Mouse (Mus musculus) layer of hippocampus, postnatal 36 days (tissue): ENCODE measurements at regions not wholly inside any gene's neighbourhood (a gene's known extent, or its start where the extent isn't known, plus 50 kb on each side); places are given as distances from the start of the nearest gene placed in this dataset.
"Not testable (repeated sequence)": the region's sequence is repeated elsewhere in the genome, so short reads cannot be mapped to it uniquely, and the experiment has no call there.

Experiments used
- DNase-seq, 2 experiments: peaks; one replicate each; pipeline ENCODE4 v3.0.0; 2022

DNA sequence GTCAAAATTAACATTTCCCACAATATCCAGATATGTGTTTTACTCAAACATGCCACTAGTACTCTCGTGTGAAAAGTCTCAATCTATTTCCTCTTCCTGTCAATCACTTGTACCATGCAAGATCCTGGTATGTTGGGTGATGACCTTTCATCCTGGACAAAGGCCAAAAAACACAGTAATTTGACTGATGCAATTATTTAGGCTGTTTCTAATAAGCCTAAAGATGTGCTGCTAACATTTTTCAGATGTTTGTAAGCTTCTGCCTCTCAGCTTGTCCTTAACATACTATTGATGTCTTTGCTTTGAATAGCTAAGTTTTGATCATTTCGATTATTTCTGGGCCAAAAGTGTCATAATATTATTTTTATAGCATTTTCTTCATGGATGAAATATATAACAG, 418.4 kb upstream of the Arrdc4 start:
- no peak for DNase-seq

DNA sequence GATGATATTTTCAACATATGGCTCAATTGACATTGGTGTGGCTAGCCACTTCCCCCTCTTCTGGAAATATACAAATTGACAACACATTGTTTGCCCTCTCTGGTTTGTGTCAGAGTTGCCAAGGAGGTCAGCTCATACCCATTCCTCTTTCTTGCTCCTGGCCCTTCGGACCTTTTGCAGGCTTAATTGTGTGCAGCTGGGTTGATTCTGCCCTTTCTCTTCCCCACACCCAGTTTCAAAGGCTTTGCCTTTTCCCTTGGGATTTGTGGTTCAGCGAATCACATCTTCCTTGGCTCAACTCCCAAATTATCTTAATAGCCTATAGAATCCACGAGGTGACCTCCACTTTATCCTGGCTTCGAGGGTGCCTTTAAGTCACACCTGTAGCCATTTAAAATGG, 412.9 kb upstream of the Arrdc4 start:
- no peak for DNase-seq

DNA sequence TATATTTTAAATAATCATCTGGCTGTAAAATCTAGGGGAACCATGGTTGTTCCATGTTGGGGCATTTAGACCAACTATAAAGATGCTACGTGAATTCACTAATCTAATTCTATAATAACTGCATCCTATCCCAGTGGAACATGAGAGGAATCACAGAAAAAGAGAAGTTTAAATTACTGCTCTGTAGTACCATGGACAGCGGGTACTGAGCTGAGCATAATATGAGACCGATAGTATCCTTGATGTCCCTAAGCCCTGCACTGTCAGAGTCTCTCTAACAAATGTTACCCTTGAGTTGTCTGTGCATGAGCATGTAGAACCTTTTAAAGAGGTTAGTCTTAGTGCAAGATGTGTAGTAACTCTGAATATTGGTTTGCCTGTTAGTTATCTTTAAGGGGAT, 393.3 kb upstream of the Arrdc4 start:
- no peak for DNase-seq

- DNase-seq: peak; percentile 35 to 45
These were observed 384.4 kb upstream of the Arrdc4 start for GRCm38 (mm10) chr7:69133441-69133840.

- not testable (repeated sequence) for DNase-seq
These were observed 352.7 kb upstream of the Arrdc4 start for GRCm38 (mm10) chr7:69101770-69102169.

DNA sequence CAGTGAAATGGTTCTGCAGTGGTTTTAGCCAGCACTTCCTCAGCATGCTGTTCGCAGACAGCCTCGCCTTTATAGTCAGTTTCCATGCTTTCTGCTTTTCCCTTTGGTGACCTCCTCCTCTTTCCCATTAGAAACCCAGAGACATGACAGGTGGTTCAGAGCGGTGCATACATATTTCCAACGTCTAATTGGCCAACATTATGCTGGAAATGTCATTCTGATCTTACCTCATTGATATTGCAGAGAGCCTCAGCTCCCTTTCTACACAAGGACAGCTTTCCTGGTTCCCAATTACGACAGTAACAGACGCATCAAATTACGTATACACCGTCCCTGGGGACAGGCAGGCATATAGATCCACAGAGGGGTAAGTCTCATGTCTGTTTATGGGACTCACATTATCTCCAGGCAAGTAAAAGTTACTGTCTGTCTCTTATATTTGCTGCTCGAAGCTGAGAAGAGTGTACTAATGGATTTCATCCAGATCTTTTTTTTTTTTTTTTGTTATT, 348.6 kb upstream of the Arrdc4 start:
- DNase-seq: no peak

- no peak for DNase-seq
These were observed 325.7 kb upstream of the Arrdc4 start for GRCm38 (mm10) chr7:69074780-69075179.

GRCm38 (mm10) chr7:69062994-69063393, 314.0 kb upstream of the Arrdc4 start:
- no peak for DNase-seq

DNA sequence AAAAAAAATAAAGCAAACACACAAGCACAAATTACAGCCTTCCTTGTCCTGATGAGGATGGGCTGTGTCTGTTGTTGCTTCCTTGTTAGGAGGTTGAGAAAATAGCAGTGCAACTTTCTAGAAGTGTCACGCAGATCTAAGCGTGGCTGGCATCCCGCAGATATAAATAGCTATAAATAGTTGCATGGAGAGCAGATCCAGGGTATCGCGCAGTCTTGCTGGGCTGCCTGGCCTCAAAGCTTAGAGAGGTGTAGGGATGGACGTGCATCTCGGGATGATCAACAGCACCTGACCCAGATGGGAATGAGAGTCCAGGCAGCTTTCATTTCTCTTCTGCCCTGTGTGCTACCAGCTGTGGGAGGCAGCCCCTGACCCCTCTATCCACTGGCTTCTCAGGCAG, 313.5 kb upstream of the Arrdc4 start:
- no peak for DNase-seq

DNA sequence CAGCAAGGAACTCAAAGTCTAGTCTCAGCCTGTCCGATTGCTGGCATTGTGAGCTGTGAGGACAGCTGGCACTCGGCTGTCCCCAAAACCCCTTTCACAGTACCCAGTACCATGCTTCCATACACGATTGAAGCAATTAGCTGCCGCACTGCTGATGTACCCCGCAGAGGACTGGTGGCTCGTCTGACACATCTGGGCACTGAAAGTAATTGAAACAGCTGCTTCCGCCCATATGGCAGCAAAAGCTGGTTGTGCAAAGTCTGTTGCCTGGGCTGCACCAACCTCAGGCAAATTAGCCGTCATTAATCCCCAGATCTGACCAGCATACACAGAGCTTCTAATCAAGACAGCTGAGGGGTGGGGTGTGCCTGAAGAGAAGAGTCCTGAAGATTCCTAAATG, 313.1 kb upstream of the Arrdc4 start:
- DNase-seq: no peak

DNA sequence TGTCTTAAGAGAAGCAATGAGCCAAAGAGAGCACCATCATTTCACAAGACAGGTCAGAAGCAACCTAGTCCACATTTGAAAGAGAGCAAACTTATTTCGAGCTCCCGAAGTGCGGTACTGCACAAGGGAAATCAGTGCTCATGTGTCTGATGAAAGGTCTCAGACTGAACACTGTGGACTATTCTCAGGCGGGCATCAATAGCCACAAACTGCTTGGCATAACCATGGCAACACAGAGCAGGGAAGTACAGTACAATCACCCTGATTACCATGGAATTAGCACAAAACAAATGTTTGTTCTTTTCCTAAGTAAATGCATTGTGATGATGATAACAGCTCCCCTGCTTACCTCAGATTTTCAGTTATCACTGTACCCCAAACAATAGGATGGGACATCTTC, 312.2 kb upstream of the Arrdc4 start:
- no peak for DNase-seq

GRCm38 (mm10) chr7:69016575-69016974, 267.5 kb upstream of the Arrdc4 start:
- DNase-seq: no peak

GRCm38 (mm10) chr7:69015047-69015446, 266.0 kb upstream of the Arrdc4 start:
- DNase-seq: no peak

- DNase-seq: no peak
These were observed 258.2 kb upstream of the Arrdc4 start for GRCm38 (mm10) chr7:69007237-69007636.

GRCm38 (mm10) chr7:68988061-68988460, 239.0 kb upstream of the Arrdc4 start:
- no peak for DNase-seq

DNA sequence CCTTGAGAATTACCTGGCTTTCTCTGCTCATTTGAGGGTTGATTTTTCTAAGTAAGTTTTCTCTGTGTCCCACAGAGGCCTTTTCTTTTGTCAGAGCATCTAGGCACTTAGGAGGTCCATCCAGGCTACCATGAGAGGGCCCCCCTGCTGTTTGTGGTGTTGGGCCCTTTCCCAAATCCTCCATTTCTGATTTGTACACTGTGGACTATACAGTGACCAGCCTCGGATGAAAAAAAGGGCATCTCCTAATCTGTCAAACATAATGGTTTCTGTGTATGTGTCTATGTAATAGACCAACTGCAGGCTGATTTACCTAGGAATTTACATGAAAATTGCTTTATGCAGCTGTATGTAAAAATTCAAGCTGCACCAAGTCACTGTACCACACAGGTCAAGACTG, 234.9 kb upstream of the Arrdc4 start:
- no peak for DNase-seq

GRCm38 (mm10) chr7:68982914-68983502, 234.0 kb upstream of the Arrdc4 start:
- no peak for DNase-seq

- DNase-seq: no peak
These were observed 229.5 kb upstream of the Arrdc4 start for GRCm38 (mm10) chr7:68978576-68978975.

GRCm38 (mm10) chr7:68976813-68977752, 228.0 kb upstream of the Arrdc4 start:
- DNase-seq: peak; percentile 6 to 33

DNA sequence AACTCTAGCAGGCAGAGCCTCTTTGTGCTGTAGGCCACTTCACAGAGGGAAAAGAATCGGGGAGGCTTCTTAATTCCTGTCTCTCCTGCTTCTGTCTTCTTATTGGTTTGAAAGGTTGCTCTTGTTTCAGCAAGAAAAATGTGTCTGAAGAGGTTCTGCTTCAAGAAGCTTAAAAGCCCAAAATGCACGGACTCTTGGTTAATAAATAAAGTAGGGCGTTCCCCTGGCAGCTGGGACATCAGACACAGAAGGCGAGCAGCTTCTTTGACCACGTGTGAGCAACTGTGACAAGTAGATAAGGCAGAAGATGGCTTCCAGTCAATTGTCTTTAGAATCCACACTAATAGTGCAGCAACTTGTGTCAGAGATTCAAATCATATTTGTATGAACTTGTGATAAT, 226.9 kb upstream of the Arrdc4 start:
- no peak for DNase-seq

- DNase-seq: no peak
These were observed 226.5 kb upstream of the Arrdc4 start for GRCm38 (mm10) chr7:68975580-68975894.

DNA sequence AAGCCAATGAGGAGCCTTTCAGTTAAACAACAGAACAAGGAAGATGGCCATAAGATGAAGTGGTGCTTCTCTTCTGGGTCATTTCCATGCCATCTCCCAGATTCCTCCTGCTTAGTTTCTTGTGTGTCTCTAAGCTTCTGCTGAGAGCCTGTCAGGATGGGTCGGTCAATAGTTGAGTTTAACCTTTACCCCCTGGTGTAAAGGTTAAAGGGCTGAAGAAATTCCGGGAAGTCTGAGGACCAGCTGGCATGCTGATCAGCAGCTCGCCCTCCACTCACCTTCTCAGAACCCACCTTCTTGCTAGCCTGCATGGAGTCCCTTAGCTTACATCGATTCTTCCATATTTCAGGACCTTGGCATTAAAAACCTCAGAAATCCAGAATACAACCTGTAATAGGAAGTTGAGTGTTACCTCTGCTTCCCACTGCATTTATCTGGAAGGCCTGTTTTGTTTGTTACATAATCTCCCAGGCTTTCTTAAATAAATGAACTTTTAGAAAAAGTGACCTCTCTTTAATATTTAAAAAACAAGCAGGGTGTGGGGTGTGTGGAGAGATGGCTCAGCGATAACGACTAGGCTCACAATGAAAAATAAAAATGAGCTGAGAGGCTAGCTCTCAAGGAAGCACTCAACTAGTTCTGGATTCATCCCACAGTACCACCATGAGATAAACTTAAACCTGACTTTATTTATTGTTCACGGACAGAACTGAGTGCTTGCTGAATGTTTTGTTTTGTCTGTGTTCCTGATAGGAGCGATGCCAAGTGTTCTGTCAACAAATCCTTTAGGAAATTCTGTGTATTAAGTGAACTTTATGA, 225.9 kb upstream of the Arrdc4 start:
- DNase-seq: no peak
